Mouse (Mus musculus) liver, embryonic 14.5 days (tissue): ENCODE data around the gene Gpatch2l.

ENCODE experiments used
- CTCF ChIP-seq: IDR thresholded peaks from 2 replicates; pipeline ENCODE4 v1.5.1; 2016; ENCODE audit warnings: antibody characterized with exemption, low read depth, control low read depth
- EP300 ChIP-seq: IDR thresholded peaks from 2 replicates; pipeline ENCODE4 v1.6.1; 2016; ENCODE audit warnings: antibody characterized with exemption, low read depth

- TF ChIP-seq CTCF = no peak
- no peak for TF ChIP-seq EP300
Observed at GRCm38 (mm10) chr12:86302973-86303372, 61.3 kb downstream of the Gpatch2l start.
